Mouse (Mus musculus) cortical plate, adult 2 months (tissue): ENCODE data around the gene Ifi35. TPM values are rescaled to one million over a fixed set of nuclear protein-coding genes. Genes with fewer than 3 reads are reported as not detected.

Experiments used
- H3K27ac ChIP-seq: fragments of 200-500 bp; 2 replicates; pipeline ENCODE4 v1.5.1; 2012; ENCODE audit warnings: low read length, control low read depth, inconsistent platforms; ENCODE audit not compliant: insufficient read depth
- H3K4me1 ChIP-seq: fragments of 200-500 bp; 2 replicates; pipeline ENCODE4 v1.6.1; 2011; ENCODE audit warnings: low read length; ENCODE audit not compliant: control insufficient read depth, insufficient read depth
- H3K4me3 ChIP-seq: fragments of 200-500 bp; 2 replicates; pipeline ENCODE4 v1.5.1; 2011; ENCODE audit warnings: mild to moderate bottlenecking, low read length, control low read depth; ENCODE audit not compliant: insufficient read depth
- CTCF ChIP-seq: fragments of 200-500 bp; IDR thresholded peaks from 2 replicates; pipeline ENCODE4 v1.5.1; 2011; ENCODE audit warnings: mild to moderate bottlenecking, control low read depth, low read length; ENCODE audit not compliant: insufficient read depth; ENCODE audit errors: extremely low read depth
- POLR2A ChIP-seq: fragments of 200-500 bp; IDR thresholded peaks from 2 replicates; pipeline ENCODE4 v1.6.1; 2011; ENCODE audit warnings: mild to moderate bottlenecking, low read length, control low read depth; ENCODE audit not compliant: insufficient read depth; ENCODE audit errors: extremely low read depth
- polyA plus RNA-seq: library from polyadenylated mRNA; depleted of rRNA; stranded (reverse); fragments of >200 nt; gene quantifications from 2 replicates; pipeline ENCODE4 v1.2.3, GENCODE M21; 2012; rRNA removed

The Ifi35 gene
- polyA plus RNA-seq, 1 experiment, result 7.3 TPM

DNA sequence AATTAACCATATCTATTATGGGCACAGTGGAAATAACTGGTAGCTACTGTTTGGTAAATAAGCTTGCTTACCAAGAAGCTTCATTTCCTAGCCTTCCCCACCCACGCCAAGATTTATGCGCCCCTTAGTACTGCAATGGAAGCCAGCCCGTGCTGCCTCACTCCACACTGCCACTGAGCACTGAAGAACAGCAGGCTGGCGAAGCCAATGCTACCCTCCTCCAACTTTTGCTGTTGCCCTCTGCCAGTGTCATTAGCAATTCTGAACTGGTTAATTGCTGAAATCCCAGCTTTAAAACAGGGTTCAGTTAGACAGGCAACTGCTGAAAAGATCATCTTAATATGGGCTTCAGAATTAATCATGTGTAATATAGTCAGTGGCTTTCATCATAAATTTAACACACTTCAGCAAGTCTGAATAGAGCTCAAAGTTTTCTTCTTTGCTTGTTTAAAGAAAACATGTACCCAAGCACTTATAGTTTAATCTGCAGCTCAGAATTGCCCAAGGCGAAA lies 58.1 kb downstream of the Ifi35 start:
- H3K4me3 ChIP-seq, result no peak overlapping the region
- H3K27ac ChIP-seq, result no peak overlapping the region
- no peaks in the 10 kb centered on the region for H3K4me1 ChIP-seq
- TF ChIP-seq CTCF, result no peak
- TF ChIP-seq POLR2A, result no peak

DNA sequence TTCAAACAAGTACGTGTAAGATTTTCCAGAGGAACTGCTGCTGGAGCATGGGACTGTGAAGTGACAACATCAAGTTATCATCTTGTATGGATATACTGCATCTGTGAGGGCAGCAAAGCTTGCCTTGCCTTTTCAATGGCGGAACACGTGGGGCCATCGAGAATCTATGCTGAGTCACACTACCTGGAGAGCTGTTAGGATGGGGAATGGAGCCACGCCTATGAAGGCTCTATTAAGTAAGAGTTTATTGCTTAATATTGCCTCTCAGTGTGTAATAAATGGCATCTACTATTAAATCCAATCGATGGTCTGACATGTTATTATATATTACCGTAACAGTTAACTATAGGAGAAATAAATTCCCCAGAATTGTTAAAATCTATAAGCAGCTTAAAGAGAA lies 58.9 kb downstream of the Ifi35 start:
- TF ChIP-seq CTCF (no peak), POLR2A (no peak)
- Histone ChIP-seq H3K4me3 (no peak overlapping the region), H3K27ac (no peak overlapping the region), H3K4me1 (no peaks in the 10 kb centered on the region)

Other genes with a start within 250 kb of the Ifi35 start
- gene Ezh1, start 221.9 kb upstream of the Ifi35 start, polyA plus RNA-seq, result 51.9 and 53.2 TPM in 2 replicates
- gene Ramp2, start 202.4 kb upstream of the Ifi35 start, polyA plus RNA-seq, result 65.8 and 69.6 TPM in 2 replicates
- 55.6 and 58.8 TPM in 2 replicates for gene Vps25, start 194.7 kb upstream of the Ifi35 start, polyA plus RNA-seq
- 2.5 and 3.3 TPM in 2 replicates for gene Wnk4, start 187.8 kb upstream of the Ifi35 start, polyA plus RNA-seq
- 0.56 and 0.70 TPM in 2 replicates for gene Cntd1, start 169.4 kb upstream of the Ifi35 start, polyA plus RNA-seq
- 150 and 156 TPM in 2 replicates for gene Coa3, start 169.3 kb upstream of the Ifi35 start, polyA plus RNA-seq
- 169 and 181 TPM in 2 replicates for gene Becn1, start 146.1 kb upstream of the Ifi35 start, polyA plus RNA-seq
- gene Psme3, start 132.2 kb upstream of the Ifi35 start, polyA plus RNA-seq, result 99.9 and 107 TPM in 2 replicates
- gene Aoc2, start 123.3 kb upstream of the Ifi35 start, polyA plus RNA-seq, result 3.7 and 4.0 TPM in 2 replicates
- 0.64 and 0.94 TPM in 2 replicates for gene Aoc3, start 117.8 kb upstream of the Ifi35 start, polyA plus RNA-seq
- 0.06 TPM in 1 of 2 replicates, not detected in the other for gene G6pc, start 80.8 kb upstream of the Ifi35 start, polyA plus RNA-seq
- gene Aarsd1, start 30.8 kb upstream of the Ifi35 start, polyA plus RNA-seq, result 51.3 and 52.7 TPM in 2 replicates
- gene Gm27029, start 23.6 kb upstream of the Ifi35 start, polyA plus RNA-seq, result 4.4 and 4.7 TPM in 2 replicates
- 35.2 and 38.8 TPM in 2 replicates for gene Rundc1, start 23.3 kb upstream of the Ifi35 start, polyA plus RNA-seq
- gene Ptges3l, start 23.1 kb upstream of the Ifi35 start, polyA plus RNA-seq, result 7.5 and 7.7 TPM in 2 replicates
- 397 and 424 TPM in 2 replicates for gene Rpl27, start 6.1 kb upstream of the Ifi35 start, polyA plus RNA-seq
- gene Rnd2, start 16.6 kb downstream of the Ifi35 start, polyA plus RNA-seq, result 162 and 179 TPM in 2 replicates
- 27.6 and 33.5 TPM in 2 replicates for gene Vat1, start 17.8 kb downstream of the Ifi35 start, polyA plus RNA-seq
- gene Brca1, start 103.5 kb downstream of the Ifi35 start, polyA plus RNA-seq, result 0.57 and 0.65 TPM in 2 replicates
- gene Nbr1, start 103.7 kb downstream of the Ifi35 start, polyA plus RNA-seq, result 104 and 115 TPM in 2 replicates
- 1.7 and 2.2 TPM in 2 replicates for gene Tmem106a, start 133.8 kb downstream of the Ifi35 start, polyA plus RNA-seq
- gene Gm11634, start 150.8 kb downstream of the Ifi35 start, polyA plus RNA-seq, result not detected in 2 replicates
- gene Rdm1, start 178.8 kb downstream of the Ifi35 start, polyA plus RNA-seq, result 13.0 and 14.2 TPM in 2 replicates
- gene Arl4d, start 217.1 kb downstream of the Ifi35 start, polyA plus RNA-seq, result 28.9 and 41.9 TPM in 2 replicates